Mouse (Mus musculus) stomach, embryonic 16.5 days (tissue): Measurements from ENCODE around the gene Wdfy4. TPM values are rescaled to one million over a fixed set of nuclear protein-coding genes. Genes with fewer than 3 reads are reported as not detected.

Experiments used
- ATAC-seq: fragments of 200-750 bp; cut with Nextera tagmentation; 2 replicates; pipeline ENCODE4 v1.8.0; 2017; ENCODE audit warnings: moderate number of reproducible peaks, moderate TSS enrichment; ENCODE audit not compliant: insufficient read depth, low FRiP score
- H3K27ac ChIP-seq: fragments of 300-500 bp; sonication (generic); 2 replicates; pipeline ENCODE4 v1.5.1; 2014; ENCODE audit warnings: low read length
- H3K27me3 ChIP-seq: fragments of 300-500 bp; sonication (generic); 2 replicates; pipeline ENCODE4 v1.6.1; 2014; ENCODE audit warnings: low read length, control low read depth, mixed read lengths; ENCODE audit not compliant: control insufficient read depth, insufficient read depth
- H3K36me3 ChIP-seq: fragments of 300-500 bp; sonication (generic); 2 replicates; pipeline ENCODE4 v1.6.1; 2014; ENCODE audit warnings: low read length; ENCODE audit not compliant: control insufficient read depth, insufficient read depth
- H3K4me1 ChIP-seq: fragments of 300-500 bp; sonication (generic); 2 replicates; pipeline ENCODE4 v1.6.1; 2014; ENCODE audit warnings: low read length, control low read depth, mixed read lengths; ENCODE audit not compliant: control insufficient read depth, insufficient read depth
- H3K4me2 ChIP-seq: fragments of 300-500 bp; sonication (generic); 2 replicates; pipeline ENCODE4 v1.6.1; 2014; ENCODE audit warnings: low read depth, low read length, mixed read lengths
- H3K4me3 ChIP-seq: fragments of 300-500 bp; sonication (generic); replicated peaks from 2 replicates; pipeline ENCODE4 v1.5.1; 2014; ENCODE audit warnings: mild to moderate bottlenecking, low read length
- H3K9ac ChIP-seq: fragments of 300-500 bp; sonication (generic); 2 replicates; pipeline ENCODE4 v1.6.1; 2014; ENCODE audit warnings: low read length
- H3K9me3 ChIP-seq: fragments of 300-500 bp; sonication (generic); replicated peaks from 2 replicates; pipeline ENCODE4 v1.6.1; 2016; ENCODE audit warnings: low read length, control low read depth; ENCODE audit not compliant: control insufficient read depth
- WGBS: fragments of 180-500 bp; shearing (Covaris S2); extraction: QIAGEN DNeasy Blood & Tissue Kit; methylation state at CpG from one replicate; pipeline ENCODE4 v1.1.7; 2014; 5-methylcytosine and 5-hydroxymethylcytosine counted together
- polyA plus RNA-seq: library from polyadenylated mRNA; unstranded; fragments of >200 nt; fragmentation: Nextera tagmentation; extraction: Ambion mirVana; gene quantifications from 2 replicates; pipeline ENCODE4 v1.2.1, GENCODE M21; 2015

The Wdfy4 gene
- polyA plus RNA-seq, 1 experiment from 2014 or later, result 1.4 TPM

DNA sequence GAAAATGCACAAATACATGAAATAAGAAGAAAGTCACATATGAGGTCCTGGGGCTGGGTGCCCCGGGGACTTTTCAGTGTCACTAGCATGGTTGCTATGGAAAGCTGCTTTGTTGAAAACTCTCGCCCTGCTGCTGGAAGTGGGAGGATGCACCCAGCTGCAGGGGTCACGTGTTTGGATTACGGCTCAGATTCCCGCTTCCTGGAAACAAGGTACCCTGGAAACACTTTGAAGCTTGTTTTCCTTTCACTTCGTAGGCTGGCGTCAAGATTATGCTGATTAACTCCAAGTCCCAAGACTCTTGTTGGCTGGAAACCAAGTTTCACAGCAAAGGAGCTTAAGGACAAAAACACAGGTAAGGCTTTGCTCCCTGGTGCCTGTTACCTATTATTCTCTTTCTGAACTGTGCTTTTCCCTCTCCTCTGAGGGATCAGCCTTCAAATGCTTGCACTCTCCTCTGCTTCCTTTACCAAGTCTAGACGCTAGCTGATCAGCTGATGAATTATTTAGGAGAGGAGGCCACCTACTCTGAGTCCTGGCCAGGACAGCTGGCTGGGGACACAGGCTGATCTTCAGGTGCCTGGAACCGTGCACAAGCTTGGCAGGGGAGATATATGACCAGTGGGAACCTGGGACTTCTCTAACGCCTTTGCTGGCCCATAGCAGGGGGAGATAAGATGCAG, 190.2 kb downstream of the Wdfy4 start:
- no peaks in the 10 kb centered on the region for H3K9me3 ChIP-seq
- peak overlapping the region; percentile 32 for H3K4me2 ChIP-seq
- no peaks in the 10 kb centered on the region for H3K4me1 ChIP-seq
- H3K27me3 ChIP-seq, result no peaks in the 10 kb centered on the region
- 0 out of 2 replicates have a peak, but pooled peaks have one; percentile 33 for ATAC-seq
- peak overlapping the region; percentile 3; the same call in 1 of the 2 replicates for H3K4me3 ChIP-seq
- H3K27ac ChIP-seq, result no peak overlapping the region
- H3K36me3 ChIP-seq, result no peaks in the 10 kb centered on the region
- WGBS, result 6% methylated on average over 10 of the region's 10 CpGs
- H3K9ac ChIP-seq, result 0 out of 2 replicates have a peak overlapping the region, but pooled peaks have one; percentile 15

DNA sequence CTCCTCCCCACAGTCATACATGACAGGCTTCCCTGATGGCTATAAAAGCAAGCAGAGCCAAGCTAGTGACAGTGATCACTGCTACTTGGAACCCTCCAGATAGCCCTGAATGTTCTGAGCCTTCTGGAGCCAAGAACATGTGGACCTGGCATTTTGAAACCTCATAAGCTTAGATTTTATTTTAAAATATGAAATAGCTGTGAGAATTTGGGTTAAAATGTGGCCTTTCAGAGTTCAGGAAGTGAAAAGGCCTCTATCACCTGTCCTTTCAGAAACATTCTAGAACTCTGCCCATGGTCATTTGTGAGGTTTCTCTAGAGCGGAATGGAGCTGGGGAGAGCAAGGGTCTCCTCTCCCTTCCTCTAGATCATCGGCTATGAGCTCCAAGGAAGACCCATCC, 194.2 kb downstream of the Wdfy4 start, which contains the start of gene Lrrc18:
TSS of gene Lrrc18 (plus strand) at position 301 of the 400 bp plus-strand sequence.
- H3K4me2 ChIP-seq, result no peak within 1 kb of the TSS
- H3K4me3 ChIP-seq, result no peak within 1 kb of the TSS
- no peak for ATAC-seq
- no peaks in the 10 kb centered on the region for H3K9me3 ChIP-seq
- H3K36me3 ChIP-seq, result no peaks in the 10 kb centered on the region
- H3K9ac ChIP-seq, result no peak within 1 kb of the TSS
- H3K27ac ChIP-seq, result no peak within 1 kb of the TSS
- WGBS, result 95% methylated on average over 2 of the region's 2 CpGs
- no peaks in the 10 kb centered on the region for H3K27me3 ChIP-seq
- no peaks in the 10 kb centered on the region for H3K4me1 ChIP-seq

DNA sequence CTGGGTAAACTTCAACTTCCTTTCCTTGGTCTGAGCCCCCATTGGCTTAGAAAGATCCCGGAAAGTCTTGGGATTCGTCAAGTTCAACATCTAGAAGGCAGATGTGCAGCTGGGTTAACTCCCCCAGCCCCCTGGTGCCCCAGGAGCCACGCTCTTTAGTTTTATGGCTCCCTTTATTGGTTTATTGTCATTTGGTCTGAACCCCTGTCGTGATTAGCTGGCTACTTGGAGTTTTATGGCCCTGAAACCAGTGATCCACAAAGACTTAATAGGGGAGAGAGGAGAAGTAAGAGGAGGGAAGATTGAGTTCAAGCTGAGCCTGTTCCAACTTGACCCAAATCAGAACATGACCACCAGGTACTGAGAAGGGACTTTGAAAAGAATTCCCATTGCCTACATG, 198.6 kb downstream of the Wdfy4 start:
- ATAC-seq, result no peak
- 57% methylated on average over 4 of the region's 4 CpGs for whole genome bisulfite sequencing

DNA sequence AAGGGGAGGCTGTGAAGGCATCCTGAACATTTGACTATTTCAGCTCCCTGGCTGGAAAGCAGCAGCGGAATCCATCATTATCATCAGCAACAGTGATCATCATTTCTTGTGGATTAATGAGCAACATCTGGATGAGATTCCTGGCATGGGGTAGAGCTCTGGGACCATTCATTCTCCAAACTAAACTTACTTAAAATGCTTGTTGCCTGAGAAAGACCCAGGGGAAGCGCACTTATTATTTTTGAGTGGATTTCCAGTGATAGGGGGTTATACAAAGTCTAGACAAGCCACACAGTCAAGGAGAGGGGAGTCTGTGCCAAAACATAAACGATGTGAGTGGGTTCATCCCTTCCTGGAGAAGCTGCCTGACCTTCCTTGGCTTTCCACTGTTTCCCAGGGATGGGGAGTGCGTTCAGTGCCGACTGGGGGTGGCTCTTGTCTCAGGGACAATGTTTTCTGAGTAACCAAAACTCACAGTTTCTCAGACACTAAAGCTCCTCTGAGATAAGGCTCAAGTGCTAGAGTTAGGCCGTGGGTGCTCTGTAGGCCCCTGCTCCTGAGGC, 201.1 kb downstream of the Wdfy4 start:
- peak; percentile 25; the same call in 1 of the 2 replicates for ATAC-seq
- Histone ChIP-seq H3K4me3 (no peak overlapping the region), H3K27ac (no peak overlapping the region), H3K9me3 (no peaks in the 10 kb centered on the region), H3K36me3 (no peaks in the 10 kb centered on the region), H3K4me1 (no peaks in the 10 kb centered on the region; the same call in 1 of the 2 replicates), H3K9ac (no peak overlapping the region), H3K4me2 (no peak overlapping the region), H3K27me3 (no peaks in the 10 kb centered on the region)
- WGBS, result 48% methylated on average over 6 of the region's 6 CpGs

More for the DNA sequence above, 198.6 kb downstream of the Wdfy4 start:
- no peak overlapping the region for H3K4me2 ChIP-seq
- no peaks in the 10 kb centered on the region; the same call in 1 of the 2 replicates for H3K4me1 ChIP-seq
- H3K27me3 ChIP-seq, result no peaks in the 10 kb centered on the region
- H3K9me3 ChIP-seq, result no peaks in the 10 kb centered on the region
- no peak overlapping the region for H3K27ac ChIP-seq
- no peak overlapping the region for H3K4me3 ChIP-seq
- H3K36me3 ChIP-seq, result no peaks in the 10 kb centered on the region
- no peak overlapping the region for H3K9ac ChIP-seq

DNA sequence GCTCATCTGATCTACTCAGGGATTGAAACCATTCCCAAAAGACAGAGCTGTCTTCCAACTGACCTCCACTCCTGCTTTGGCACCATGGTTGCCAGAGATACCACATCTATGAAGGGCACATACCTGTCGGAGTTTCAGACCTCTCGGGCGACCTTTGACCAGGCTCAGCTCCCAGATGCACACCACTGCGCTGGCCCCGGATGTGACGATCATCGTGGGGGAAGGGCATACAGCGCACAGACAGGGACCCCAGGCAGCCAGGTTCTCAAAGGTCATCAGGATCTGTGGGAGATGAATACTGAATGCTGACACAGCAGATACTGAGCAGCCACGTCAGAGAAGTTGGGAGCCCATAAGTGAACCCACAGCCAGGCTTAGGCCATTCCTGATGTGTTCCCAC, 214.6 kb downstream of the Wdfy4 start:
- ATAC-seq, result no peak
- no peaks in the 10 kb centered on the region for H3K27me3 ChIP-seq
- no peaks in the 10 kb centered on the region for H3K4me1 ChIP-seq
- no peaks in the 10 kb centered on the region for H3K9me3 ChIP-seq
- no peak overlapping the region for H3K27ac ChIP-seq
- no peak overlapping the region for H3K4me2 ChIP-seq
- 78% methylated on average over 9 of the region's 9 CpGs for WGBS
- H3K36me3 ChIP-seq, result no peaks in the 10 kb centered on the region
- H3K9ac ChIP-seq, result no peak overlapping the region
- no peak overlapping the region for H3K4me3 ChIP-seq

DNA sequence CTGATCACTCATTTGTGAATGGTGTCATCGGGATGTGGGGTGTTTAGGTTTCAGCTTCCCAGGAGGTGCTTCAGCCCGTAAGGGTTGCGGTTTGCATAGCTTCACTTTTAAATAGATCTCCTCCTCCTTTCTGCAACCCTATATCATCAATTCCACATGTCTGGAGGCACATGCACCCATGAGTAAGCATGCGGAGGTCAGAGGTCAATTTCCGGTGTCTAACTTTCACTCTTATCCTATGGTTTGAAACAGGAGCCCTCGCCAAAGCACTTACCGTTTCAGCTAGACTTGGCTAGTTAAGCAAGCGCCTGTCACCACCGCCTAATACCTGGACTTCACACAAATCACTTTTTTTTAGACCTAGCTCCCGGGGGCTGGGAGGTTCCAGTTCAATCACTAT, 220.6 kb downstream of the Wdfy4 start:
- Histone ChIP-seq H3K9me3 (no peaks in the 10 kb centered on the region), H3K4me1 (peaks cover 7% of the 10 kb centered on the region), H3K27ac (no peak overlapping the region), H3K9ac (no peak overlapping the region), H3K4me2 (no peak overlapping the region), H3K4me3 (no peak overlapping the region), H3K27me3 (no peaks in the 10 kb centered on the region), H3K36me3 (no peaks in the 10 kb centered on the region)
- no peak for ATAC-seq
- WGBS, result 64% methylated on average over 10 of the region's 10 CpGs

DNA sequence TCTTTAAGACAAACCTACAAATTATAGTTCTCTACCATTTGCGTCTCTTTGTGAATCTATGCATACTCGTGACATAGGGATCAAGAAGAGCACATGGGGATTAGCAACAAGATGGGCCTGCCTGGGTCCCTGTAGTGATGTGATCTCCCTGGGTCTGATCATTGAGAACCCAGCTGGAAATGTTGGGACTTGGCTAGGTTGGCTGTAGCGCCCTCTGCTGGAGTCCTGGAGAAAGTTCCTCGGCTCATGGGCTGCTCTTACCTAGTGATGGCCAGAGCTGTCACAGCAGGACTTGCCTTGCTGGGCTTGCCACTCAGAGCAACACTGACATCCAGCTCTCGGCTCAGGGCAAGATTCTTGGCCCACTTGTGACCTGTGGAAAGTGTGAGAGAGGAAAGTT, 224.8 kb downstream of the Wdfy4 start:
- Histone ChIP-seq H3K27ac (no peak overlapping the region), H3K9me3 (no peaks in the 10 kb centered on the region), H3K4me3 (no peak overlapping the region), H3K9ac (no peak overlapping the region), H3K4me1 (peaks cover 19% of the 10 kb centered on the region), H3K4me2 (no peak overlapping the region), H3K27me3 (no peaks in the 10 kb centered on the region), H3K36me3 (no peaks in the 10 kb centered on the region)
- ATAC-seq, result no peak
- 47% methylated on average over 5 of the region's 5 CpGs for WGBS

DNA sequence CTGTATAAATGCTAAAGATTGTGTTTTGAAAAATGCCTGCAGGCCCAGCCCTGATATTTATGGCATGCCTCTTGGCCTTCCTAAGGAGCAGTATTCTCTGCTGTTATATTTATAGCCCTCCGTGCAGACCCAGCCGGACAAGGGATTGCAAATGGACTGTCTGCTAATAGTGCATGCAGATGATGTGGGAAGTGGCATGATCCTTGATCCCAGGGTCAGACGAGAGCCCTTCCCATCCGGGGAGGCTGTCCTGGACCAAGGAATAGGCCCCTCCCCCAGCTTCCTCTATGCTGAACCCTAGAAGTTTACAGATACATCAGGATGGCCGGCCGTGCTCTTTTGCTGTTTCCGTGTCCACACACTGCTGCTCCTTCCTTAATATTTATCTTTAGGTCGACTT, 226.6 kb downstream of the Wdfy4 start:
- Histone ChIP-seq H3K4me1 (peaks cover 19% of the 10 kb centered on the region), H3K4me2 (no peak overlapping the region), H3K9me3 (no peaks in the 10 kb centered on the region), H3K4me3 (no peak overlapping the region), H3K27ac (no peak overlapping the region), H3K9ac (no peak overlapping the region), H3K27me3 (no peaks in the 10 kb centered on the region), H3K36me3 (no peaks in the 10 kb centered on the region)
- WGBS, result 37% methylated on average over 8 of the region's 8 CpGs
- no peak for ATAC-seq

DNA sequence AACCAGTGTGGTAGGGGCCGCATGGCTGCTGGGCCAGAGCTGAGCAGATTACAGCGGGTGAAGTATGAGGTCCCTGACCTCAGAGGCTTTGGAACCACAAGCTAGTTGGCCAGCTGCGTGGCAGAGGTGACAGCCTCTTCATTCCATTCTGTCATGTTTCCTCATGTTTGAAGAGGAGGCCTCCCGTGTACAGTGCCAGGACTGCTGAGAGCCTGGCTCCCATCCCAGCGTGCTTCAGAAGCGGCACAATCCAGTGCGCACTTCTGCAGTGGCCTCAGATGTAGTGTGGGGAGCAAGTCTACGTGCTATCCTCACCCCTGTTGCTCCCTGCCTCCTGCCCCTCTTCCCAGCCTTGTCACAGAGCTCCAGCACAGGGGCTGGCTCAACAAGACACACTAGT, 228.8 kb downstream of the Wdfy4 start:
- Histone ChIP-seq H3K4me2 (no peak overlapping the region), H3K4me3 (no peak overlapping the region), H3K27me3 (no peaks in the 10 kb centered on the region), H3K9me3 (no peaks in the 10 kb centered on the region), H3K27ac (no peak overlapping the region), H3K9ac (peak overlapping the region; percentile 51; the same call in 1 of the 2 replicates), H3K36me3 (no peaks in the 10 kb centered on the region), H3K4me1 (peaks cover 13% of the 10 kb centered on the region)
- peak; percentile 16; the same call in 1 of the 2 replicates for ATAC-seq
- 41% methylated on average over 8 of the region's 8 CpGs for WGBS
